Mouse (Mus musculus) cerebellum, adult 2 months (tissue): ENCODE results near the gene Mcm2. TPM values are rescaled to one million over a fixed set of nuclear protein-coding genes. Genes with fewer than 3 reads are reported as not detected.
A peak's percentile ranks its signal among the peaks of the same experiment; 100 is the strongest.

Experiments used
- DNase-seq, 2 experiments: peaks; one replicate each; pipeline ENCODE4 v3.0.0; 2021
- H3K27ac ChIP-seq: fragments of 200-500 bp; 2 replicates; pipeline ENCODE4 v1.5.1; 2012; ENCODE audit warnings: low read length, control low read depth, inconsistent platforms; ENCODE audit not compliant: insufficient read depth
- H3K27me3 ChIP-seq: fragments of 200-500 bp; 2 replicates; pipeline ENCODE4 v1.6.1; 2012; ENCODE audit warnings: inconsistent platforms, mild to moderate bottlenecking, low read length, moderate library complexity; ENCODE audit not compliant: control insufficient read depth, insufficient read depth
- H3K4me1 ChIP-seq: fragments of 200-500 bp; 2 replicates; pipeline ENCODE4 v1.6.1; 2011; ENCODE audit warnings: low read length; ENCODE audit not compliant: control insufficient read depth, insufficient read depth
- H3K4me3 ChIP-seq: fragments of 200-500 bp; replicated peaks from 2 replicates; pipeline ENCODE3; 2011; ENCODE audit warnings: mild to moderate bottlenecking, low read depth, low read length, control low read depth; ENCODE audit not compliant: insufficient read depth
- CTCF ChIP-seq: fragments of 200-500 bp; IDR thresholded peaks from 2 replicates; pipeline ENCODE4 v1.5.1; 2011; ENCODE audit warnings: low read depth, mild to moderate bottlenecking, control low read depth, low read length, moderate library complexity, borderline replicate concordance; ENCODE audit not compliant: insufficient read depth
- POLR2A ChIP-seq: fragments of 200-500 bp; IDR thresholded peaks from 2 replicates; pipeline ENCODE4 v1.6.1; 2011; ENCODE audit warnings: low read length, control low read depth, borderline replicate concordance; ENCODE audit not compliant: insufficient read depth
- WGBS: fragments of 180-500 bp; shearing (Covaris S2); methylation state at CpG from one replicate; pipeline ENCODE4 v1.1.7; 2018; 5-methylcytosine and 5-hydroxymethylcytosine counted together
- polyA plus RNA-seq: library from polyadenylated mRNA; depleted of rRNA; stranded (reverse); fragments of >200 nt; gene quantifications from 2 replicates; pipeline ENCODE4 v1.2.3, GENCODE M21; 2012

The Mcm2 gene
- polyA plus RNA-seq, 1 experiment = 7.5 TPM

GRCm38 (mm10) chr6:88939281-88940089, 40.9 kb upstream of the Mcm2 start:
- 42% methylated on average over 12 of the region's 12 CpGs for WGBS
- Histone ChIP-seq H3K27me3 (no peaks in the 10 kb centered on the region), H3K27ac (no peak overlapping the region), H3K4me1 (peaks cover 38% of the 10 kb centered on the region), H3K4me3 (no peak overlapping the region)
- TF ChIP-seq POLR2A (no peak), CTCF (no peak)
- peak in 1 of 2 experiments; percentile 33 for DNase-seq

- H3K27ac ChIP-seq = no peak overlapping the region
- DNase-seq = no peak
- no peak for TF ChIP-seq POLR2A
- no peak for TF ChIP-seq CTCF
- no peaks in the 10 kb centered on the region for H3K27me3 ChIP-seq
- peaks cover 47% of the 10 kb centered on the region for H3K4me1 ChIP-seq
- 93% methylated on average over 5 of the region's 5 CpGs for WGBS
- no peak overlapping the region for H3K4me3 ChIP-seq
These were observed 40.1 kb upstream of the Mcm2 start for GRCm38 (mm10) chr6:88938664-88939055.

- no peak overlapping the region for H3K27ac ChIP-seq
These were observed 39.5 kb upstream of the Mcm2 start for GRCm38 (mm10) chr6:88937971-88938663.

GRCm38 (mm10) chr6:88937214-88937549, 38.6 kb upstream of the Mcm2 start:
- WGBS = 70% methylated on average over 4 of the region's 4 CpGs
- Histone ChIP-seq H3K4me1 (peaks cover 52% of the 10 kb centered on the region), H3K27ac (no peak overlapping the region), H3K27me3 (no peaks in the 10 kb centered on the region), H3K4me3 (no peak overlapping the region)
- no peak for TF ChIP-seq POLR2A
- TF ChIP-seq CTCF = no peak
- DNase-seq = no peak

More at GRCm38 (mm10) chr6:88937971-88938663, 39.5 kb upstream of the Mcm2 start:
- WGBS = 85% methylated on average over 4 of the region's 4 CpGs
- Histone ChIP-seq H3K4me3 (no peak overlapping the region), H3K27me3 (no peaks in the 10 kb centered on the region), H3K4me1 (peaks cover 52% of the 10 kb centered on the region)
- peak in 1 of 2 experiments; percentile 13 for DNase-seq
- TF ChIP-seq POLR2A = no peak
- TF ChIP-seq CTCF = no peak

- Histone ChIP-seq H3K4me1 (peaks cover 48% of the 10 kb centered on the region), H3K27me3 (no peaks in the 10 kb centered on the region), H3K4me3 (no peak overlapping the region), H3K27ac (no peak overlapping the region)
- peak; percentile 33 to 62 for DNase-seq
- 74% methylated on average over 13 of the region's 13 CpGs for WGBS
- TF ChIP-seq POLR2A (no peak), CTCF (no peak)
These were observed 38.0 kb upstream of the Mcm2 start for GRCm38 (mm10) chr6:88936342-88937213.

- peak; percentile 60 to 62 for DNase-seq
- Histone ChIP-seq H3K4me1 (peaks cover 45% of the 10 kb centered on the region), H3K4me3 (no peak overlapping the region), H3K27ac (no peak overlapping the region), H3K27me3 (no peaks in the 10 kb centered on the region)
- TF ChIP-seq CTCF (peak; percentile 57), POLR2A (no peak)
- WGBS = 47% methylated on average over 4 of the region's 4 CpGs
These were observed 37.2 kb upstream of the Mcm2 start for GRCm38 (mm10) chr6:88935735-88936276.

- H3K4me1 ChIP-seq = peaks cover 46% of the 10 kb centered on the region
- TF ChIP-seq POLR2A (no peak), CTCF (no peak)
- 30% methylated on average over 4 of the region's 4 CpGs for WGBS
- H3K27me3 ChIP-seq = no peaks in the 10 kb centered on the region
- no peak overlapping the region for H3K27ac ChIP-seq
- peak in 1 of 2 experiments; percentile 10 for DNase-seq
- no peak overlapping the region for H3K4me3 ChIP-seq
These were observed 36.2 kb upstream of the Mcm2 start for GRCm38 (mm10) chr6:88934816-88935215.
